Mouse (Mus musculus): Measurements from ENCODE around the gene Rnf212. TPM values are rescaled to one million over a fixed set of nuclear protein-coding genes. Genes with fewer than 3 reads are reported as not detected.
A peak's percentile ranks its signal among the peaks of the same experiment; 100 is the strongest.
"Not testable (repeated sequence)": the region's sequence is repeated elsewhere in the genome, so short reads cannot be mapped to it uniquely, and the experiment has no call there.

Gene Rnf212
- total and polyA plus RNA-seq, 3 experiments, result not detected

DNA sequence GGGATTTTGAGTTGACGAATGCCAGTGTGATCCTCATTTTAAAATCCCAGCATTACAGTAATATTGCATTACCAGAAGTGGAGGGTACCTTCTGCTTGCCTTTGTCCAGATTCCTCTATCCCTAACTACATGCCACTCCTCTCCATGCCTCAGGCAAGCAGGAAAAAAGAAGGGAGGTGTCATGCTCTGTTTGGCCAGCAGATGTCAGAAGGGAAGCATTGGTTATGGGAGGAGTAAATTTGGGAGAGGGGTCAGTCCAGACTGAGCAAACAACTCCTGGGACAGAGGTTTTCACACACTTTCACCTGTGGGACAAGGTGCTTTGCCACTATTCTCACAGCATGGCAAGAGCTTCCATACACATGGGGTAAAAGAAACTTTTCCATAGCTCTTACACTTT lies 15.6 kb upstream of the Rnf212 start:
- in situ Hi-C loops (cut with MboI; ENCODE audit: low pct_ligation_motif_present, low pct_unique_long_range_greater_than_20kb, low sequenced_read_pairs); H3K9ac ChIP-seq (ENCODE audit: insufficient read depth, low read depth); H3K27me3 ChIP-seq (replicated peaks); H3K4me2 ChIP-seq (ENCODE audit: insufficient read depth, low read depth, poor library complexity, severe bottlenecking); H3K79me2 ChIP-seq (replicated peaks; ENCODE audit: control insufficient read depth, extremely low read depth, insufficient read depth, poor library complexity, severe bottlenecking); DNase-seq (ENCODE audit: extremely low read depth); H3K27ac ChIP-seq (ENCODE audit: insufficient read depth, low read depth); H3K9me3 ChIP-seq (replicated peaks; ENCODE audit: low read length); H3K4me1 ChIP-seq (ENCODE audit: control insufficient read depth in 1 of 2, insufficient read depth in 2 of 2); dilution Hi-C loops (cut with MboI; ENCODE audit: extremely low pct_ligation_motif_present, extremely low pct_unique_long_range_greater_than_20kb, low sequenced_read_pairs); H3K4me3 ChIP-seq (replicated peaks in 1 of 3; ENCODE audit: low read depth in 2 of 3, low read length in 2 of 3, poor library complexity in 1 of 3); H3K36me3 ChIP-seq (replicated peaks in 1 of 2; ENCODE audit: control insufficient read depth in 1 of 2, insufficient read depth in 1 of 2, low read length in 1 of 2): not testable (repeated sequence)
- peak; percentile 17 for TF ChIP-seq RAD21 (IDR thresholded peaks at IDR 0.05; ENCODE audit: low read depth, low read length)
- TF ChIP-seq CTCF (conservative IDR thresholded peaks at IDR 0.05 in 1 of 2, IDR thresholded peaks at IDR 0.05 in 1 of 2; ENCODE audit: low read depth in 2 of 2, low read length in 2 of 2), result peak in 1 of 2 experiments; percentile 52; a peak in 3 of 4 replicates
- peak; percentile 11; the same call in 1 of the 2 replicates for TF ChIP-seq SMC3 (IDR thresholded peaks at IDR 0.05; ENCODE audit: low read depth, low read length)

DNA sequence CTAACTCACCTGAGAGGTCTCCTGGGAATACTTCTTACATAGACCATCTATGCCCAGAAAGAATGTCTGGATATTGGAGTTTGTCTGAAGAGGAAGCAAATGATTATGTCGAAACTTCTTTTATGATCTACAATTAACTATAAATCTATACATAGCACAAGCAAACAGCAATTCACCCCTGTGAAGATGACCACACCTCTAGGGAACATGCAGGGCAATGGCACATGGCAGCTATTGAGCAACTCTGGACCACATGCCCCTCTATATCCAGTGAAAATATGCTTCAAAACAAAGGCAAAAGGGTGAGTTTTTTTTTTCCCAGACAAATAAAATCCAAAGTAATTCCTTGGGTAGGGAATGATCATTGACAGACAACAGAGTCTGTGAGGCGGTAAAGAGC lies 14.8 kb downstream of the Rnf212 start:
- dilution Hi-C loops (cut with MboI; ENCODE audit: extremely low pct_ligation_motif_present, extremely low pct_unique_long_range_greater_than_20kb, low sequenced_read_pairs), result no loop called here
- no peak overlapping the region for H3K9ac ChIP-seq (ENCODE audit: insufficient read depth, low read depth)

GRCm38 (mm10) chr5:108758396-108758795 lies 16.4 kb downstream of the Rnf212 start:
- H3K4me1 ChIP-seq (ENCODE audit: control insufficient read depth in 1 of 2, insufficient read depth in 2 of 2), result no peaks in the 10 kb centered on the region
- no peak overlapping the region for H3K27ac ChIP-seq (ENCODE audit: insufficient read depth, low read depth)
- peak; percentile 8 for DNase-seq (ENCODE audit: extremely low read depth)
- H3K27me3 ChIP-seq (replicated peaks), result no peaks in the 10 kb centered on the region
- no peak overlapping the region for H3K9ac ChIP-seq (ENCODE audit: insufficient read depth, low read depth)
- no peaks in the 10 kb centered on the region for H3K79me2 ChIP-seq (replicated peaks; ENCODE audit: control insufficient read depth, extremely low read depth, insufficient read depth, poor library complexity, severe bottlenecking)
- H3K9me3 ChIP-seq (replicated peaks; ENCODE audit: low read length), result no peaks in the 10 kb centered on the region
- no peak overlapping the region for H3K4me3 ChIP-seq (replicated peaks in 1 of 3; ENCODE audit: low read depth in 2 of 3, low read length in 2 of 3, poor library complexity in 1 of 3)
- dilution Hi-C loops (cut with MboI; ENCODE audit: extremely low pct_ligation_motif_present, extremely low pct_unique_long_range_greater_than_20kb, low sequenced_read_pairs) (no loop called here), in situ Hi-C loops (cut with MboI; ENCODE audit: low pct_ligation_motif_present, low pct_unique_long_range_greater_than_20kb, low sequenced_read_pairs) (no loop called here)
- no peaks in the 10 kb centered on the region for H3K36me3 ChIP-seq (replicated peaks in 1 of 2; ENCODE audit: control insufficient read depth in 1 of 2, insufficient read depth in 1 of 2, low read length in 1 of 2)
- no peak overlapping the region for H3K4me2 ChIP-seq (ENCODE audit: insufficient read depth, low read depth, poor library complexity, severe bottlenecking)
- TF ChIP-seq TCF12 (IDR thresholded peaks at IDR 0.05; ENCODE audit: low read depth, low read length), result no peak
- TF ChIP-seq HCFC1 (IDR thresholded peaks at IDR 0.05; ENCODE audit: low read depth, low read length), result no peak
- TF ChIP-seq MAZ (IDR thresholded peaks at IDR 0.05; ENCODE audit: low read depth, low read length), result no peak
- no peak for TF ChIP-seq ZMIZ1 (IDR thresholded peaks at IDR 0.05; ENCODE audit: low read depth, low read length)
- TF ChIP-seq ZC3H11A (IDR thresholded peaks at IDR 0.05; ENCODE audit: low read depth, low read length), result no peak
- TF ChIP-seq CTCF (conservative IDR thresholded peaks at IDR 0.05 in 1 of 2, IDR thresholded peaks at IDR 0.05 in 1 of 2; ENCODE audit: low read depth in 2 of 2, low read length in 2 of 2), result peak; percentile 8 to 44; a peak in 2 of 4 replicates
- TF ChIP-seq RAD21 (IDR thresholded peaks at IDR 0.05; ENCODE audit: low read depth, low read length), result peak; percentile 35
- TF ChIP-seq ZNF384 (IDR thresholded peaks at IDR 0.05; ENCODE audit: low read depth, low read length), result no peak

More for the DNA sequence above, 14.8 kb downstream of the Rnf212 start:
- H3K4me3 ChIP-seq (replicated peaks in 1 of 3; ENCODE audit: low read depth in 2 of 3, low read length in 2 of 3, poor library complexity in 1 of 3), result no peak overlapping the region
- no peaks in the 10 kb centered on the region for H3K27me3 ChIP-seq (replicated peaks)
- no peaks in the 10 kb centered on the region for H3K4me1 ChIP-seq (ENCODE audit: control insufficient read depth in 1 of 2, insufficient read depth in 2 of 2)
- TF ChIP-seq PAX5 (IDR thresholded peaks at IDR 0.05; ENCODE audit: low read length), result no peak
- TF ChIP-seq RCOR1 (conservative IDR thresholded peaks at IDR 0.05; ENCODE audit: low read depth, low read length), result no peak
- no peak for TF ChIP-seq UBTF (IDR thresholded peaks at IDR 0.05; ENCODE audit: low read depth, low read length)
- no peak for TF ChIP-seq TBP (conservative IDR thresholded peaks at IDR 0.05; ENCODE audit: low read depth, low read length)
- no peaks in the 10 kb centered on the region for H3K36me3 ChIP-seq (replicated peaks in 1 of 2; ENCODE audit: control insufficient read depth in 1 of 2, insufficient read depth in 1 of 2, low read length in 1 of 2)
- H3K4me2 ChIP-seq (ENCODE audit: insufficient read depth, low read depth, poor library complexity, severe bottlenecking), result no peak overlapping the region
- H3K9me3 ChIP-seq (replicated peaks; ENCODE audit: low read length), result no peaks in the 10 kb centered on the region
- H3K27ac ChIP-seq (ENCODE audit: insufficient read depth, low read depth), result no peak overlapping the region
- in situ Hi-C loops (cut with MboI; ENCODE audit: low pct_ligation_motif_present, low pct_unique_long_range_greater_than_20kb, low sequenced_read_pairs), result no loop called here
- DNase-seq (ENCODE audit: extremely low read depth), result no peak
- no peaks in the 10 kb centered on the region for H3K79me2 ChIP-seq (replicated peaks; ENCODE audit: control insufficient read depth, extremely low read depth, insufficient read depth, poor library complexity, severe bottlenecking)

- H3K4me2 ChIP-seq (ENCODE audit: insufficient read depth, low read depth, poor library complexity, severe bottlenecking); H3K4me1 ChIP-seq (ENCODE audit: control insufficient read depth in 1 of 2, insufficient read depth in 2 of 2); H3K9ac ChIP-seq (ENCODE audit: insufficient read depth, low read depth); H3K36me3 ChIP-seq (replicated peaks in 1 of 2; ENCODE audit: control insufficient read depth in 1 of 2, insufficient read depth in 1 of 2, low read length in 1 of 2); dilution Hi-C loops (cut with MboI; ENCODE audit: extremely low pct_ligation_motif_present, extremely low pct_unique_long_range_greater_than_20kb, low sequenced_read_pairs); H3K4me3 ChIP-seq (replicated peaks in 1 of 3; ENCODE audit: low read depth in 2 of 3, low read length in 2 of 3, poor library complexity in 1 of 3); H3K79me2 ChIP-seq (replicated peaks; ENCODE audit: control insufficient read depth, extremely low read depth, insufficient read depth, poor library complexity, severe bottlenecking); DNase-seq (ENCODE audit: extremely low read depth); H3K9me3 ChIP-seq (replicated peaks; ENCODE audit: low read length); in situ Hi-C loops (cut with MboI; ENCODE audit: low pct_ligation_motif_present, low pct_unique_long_range_greater_than_20kb, low sequenced_read_pairs); H3K27ac ChIP-seq (ENCODE audit: insufficient read depth, low read depth); H3K27me3 ChIP-seq (replicated peaks): not testable (repeated sequence)
These were observed 23.5 kb downstream of the Rnf212 start for GRCm38 (mm10) chr5:108751258-108751657.

Data from CH12.LX (cell line).